Mouse (Mus musculus): ENCODE data around the gene Wasl.

Wasl gene

GRCm38 (mm10) chr6:24605631-24606030 lies 59.2 kb downstream of the Wasl start:
- DNase-seq (ENCODE audit: low read depth, low spot score) = no peak

GRCm38 (mm10) chr6:24604289-24604688 lies 60.5 kb downstream of the Wasl start:
- no peak for DNase-seq (ENCODE audit: low read depth, low spot score)

- no peak for DNase-seq (ENCODE audit: low read depth, low spot score)
Measured at GRCm38 (mm10) chr6:24602993-24603392, 61.8 kb downstream of the Wasl start.

- no peak for DNase-seq (ENCODE audit: low read depth, low spot score)
Measured at GRCm38 (mm10) chr6:24602351-24602750, 62.5 kb downstream of the Wasl start.

- DNase-seq (ENCODE audit: low read depth, low spot score) = no peak
Measured at GRCm38 (mm10) chr6:24601668-24602067, 63.1 kb downstream of the Wasl start.

GRCm38 (mm10) chr6:24600726-24601125 lies 64.1 kb downstream of the Wasl start:
- no peak for DNase-seq (ENCODE audit: low read depth, low spot score)

- no peak for DNase-seq (ENCODE audit: low read depth, low spot score)
Measured at GRCm38 (mm10) chr6:24600134-24600533, 64.7 kb downstream of the Wasl start.

- DNase-seq (ENCODE audit: low read depth, low spot score) = no peak
Measured at GRCm38 (mm10) chr6:24599639-24600038, 65.2 kb downstream of the Wasl start.

- DNase-seq (ENCODE audit: low read depth, low spot score) = no peak
Measured at GRCm38 (mm10) chr6:24599179-24599578, 65.6 kb downstream of the Wasl start.

- DNase-seq (ENCODE audit: low read depth, low spot score) = no peak
Measured at GRCm38 (mm10) chr6:24597500-24597899, 67.3 kb downstream of the Wasl start, which contains the start of gene Lmod2. TSS of gene Lmod2 (plus strand) at chr6:24597762.

- no peak for DNase-seq (ENCODE audit: low read depth, low spot score)
Measured at GRCm38 (mm10) chr6:24591525-24592218, 73.1 kb downstream of the Wasl start.

- DNase-seq (ENCODE audit: low read depth, low spot score) = no peak
Measured at GRCm38 (mm10) chr6:24590282-24590681, 74.5 kb downstream of the Wasl start.

GRCm38 (mm10) chr6:24586885-24587284 lies 77.9 kb downstream of the Wasl start:
- DNase-seq (ENCODE audit: low read depth, low spot score) = no peak

- DNase-seq (ENCODE audit: low read depth, low spot score) = no peak
Measured at GRCm38 (mm10) chr6:24585431-24586310, 79.1 kb downstream of the Wasl start.

- no peak for DNase-seq (ENCODE audit: low read depth, low spot score)
Measured at GRCm38 (mm10) chr6:24583456-24583855, 81.4 kb downstream of the Wasl start.

- DNase-seq (ENCODE audit: low read depth, low spot score) = no peak
Measured at GRCm38 (mm10) chr6:24573319-24573718, 91.5 kb downstream of the Wasl start.

GRCm38 (mm10) chr6:24572431-24572830 lies 92.4 kb downstream of the Wasl start:
- DNase-seq (ENCODE audit: low read depth, low spot score) = no peak

GRCm38 (mm10) chr6:24571126-24571525 lies 93.7 kb downstream of the Wasl start:
- no peak for DNase-seq (ENCODE audit: low read depth, low spot score)

GRCm38 (mm10) chr6:24570278-24570677 lies 94.5 kb downstream of the Wasl start:
- DNase-seq (ENCODE audit: low read depth, low spot score) = no peak

GRCm38 (mm10) chr6:24569711-24570110 lies 95.1 kb downstream of the Wasl start:
- no peak for DNase-seq (ENCODE audit: low read depth, low spot score)

GRCm38 (mm10) chr6:24568963-24569362 lies 95.8 kb downstream of the Wasl start:
- no peak for DNase-seq (ENCODE audit: low read depth, low spot score)

- DNase-seq (ENCODE audit: low read depth, low spot score) = no peak
Measured at GRCm38 (mm10) chr6:24564886-24565285, 99.9 kb downstream of the Wasl start.

GRCm38 (mm10) chr6:24564081-24564480 lies 100.7 kb downstream of the Wasl start:
- DNase-seq (ENCODE audit: low read depth, low spot score) = no peak
